Mouse (Mus musculus) heart, embryonic 10.5 days (tissue): ENCODE measurements around the gene Lmnb2. TPM values are rescaled to one million over a fixed set of nuclear protein-coding genes. Genes with fewer than 3 reads are reported as not detected.

Experiments
- DNase-seq: peaks from one replicate; pipeline ENCODE4 v3.0.0-alpha.2; 2017; ENCODE audit warnings: low spot score
- H3K27ac ChIP-seq: fragments of 300-500 bp; sonication (generic); 2 replicates; pipeline ENCODE4 v1.5.1; 2016; ENCODE audit warnings: mild to moderate bottlenecking
- H3K27me3 ChIP-seq: fragments of 300-500 bp; sonication (generic); 2 replicates; pipeline ENCODE4 v1.6.1; 2016; ENCODE audit warnings: mild to moderate bottlenecking; ENCODE audit not compliant: poor library complexity, insufficient read depth, severe bottlenecking
- H3K36me3 ChIP-seq: fragments of 300-500 bp; sonication (generic); 2 replicates; pipeline ENCODE4 v1.6.1; 2016; ENCODE audit warnings: mild to moderate bottlenecking, moderate library complexity
- H3K4me1 ChIP-seq: fragments of 300-500 bp; sonication (generic); 2 replicates; pipeline ENCODE4 v1.6.1; 2016; ENCODE audit warnings: mild to moderate bottlenecking
- H3K4me3 ChIP-seq: fragments of 300-500 bp; sonication (generic); 2 replicates; pipeline ENCODE4 v1.5.1; 2016; ENCODE audit warnings: mild to moderate bottlenecking, moderate library complexity
- H3K9me3 ChIP-seq: fragments of 300-500 bp; sonication (generic); 2 replicates; pipeline ENCODE4 v1.6.1; 2016; ENCODE audit warnings: mild to moderate bottlenecking, moderate library complexity
- WGBS: fragments of 180-500 bp; shearing (Covaris S2); methylation state at CpG from one replicate; pipeline ENCODE4 v1.1.7; 2016; 5-methylcytosine and 5-hydroxymethylcytosine counted together
- polyA plus RNA-seq: library from polyadenylated mRNA; unstranded; fragments of >200 nt; fragmentation: Nextera tagmentation; extraction: Ambion mirVana; gene quantifications from 2 replicates; pipeline ENCODE4 v1.2.1, GENCODE M21; 2016

Lmnb2 gene
- polyA plus RNA-seq, 1 experiment from 2014 or later: 47.3 TPM

DNA sequence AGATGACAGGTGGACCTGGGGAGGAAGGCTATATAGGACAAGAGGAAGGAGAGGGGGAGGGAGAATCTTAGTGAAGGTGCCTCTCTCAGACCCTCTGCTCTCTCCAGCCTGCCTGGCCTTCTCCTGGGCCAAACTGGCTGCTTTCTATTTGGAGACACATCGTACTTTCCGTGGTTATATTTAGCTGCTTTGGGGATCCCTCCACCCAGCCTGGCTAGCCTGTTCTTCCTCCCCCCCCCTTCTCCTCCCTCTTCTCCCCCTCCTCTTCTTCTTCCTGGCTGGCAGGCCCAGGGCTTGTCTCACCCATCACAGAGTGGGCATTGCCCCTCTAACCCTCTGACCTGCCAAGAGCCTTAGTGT, 22.9 kb upstream of the Lmnb2 start:
- Histone ChIP-seq H3K27ac (peak overlapping the region; percentile 91), H3K9me3 (no peaks in the 10 kb centered on the region), H3K27me3 (peaks cover 27% of the 10 kb centered on the region), H3K4me3 (peak overlapping the region; percentile 53), H3K4me1 (peaks cover 81% of the 10 kb centered on the region), H3K36me3 (no peaks in the 10 kb centered on the region)
- no peak for DNase-seq
- 39% methylated on average over 2 of the region's 2 CpGs for WGBS

DNA sequence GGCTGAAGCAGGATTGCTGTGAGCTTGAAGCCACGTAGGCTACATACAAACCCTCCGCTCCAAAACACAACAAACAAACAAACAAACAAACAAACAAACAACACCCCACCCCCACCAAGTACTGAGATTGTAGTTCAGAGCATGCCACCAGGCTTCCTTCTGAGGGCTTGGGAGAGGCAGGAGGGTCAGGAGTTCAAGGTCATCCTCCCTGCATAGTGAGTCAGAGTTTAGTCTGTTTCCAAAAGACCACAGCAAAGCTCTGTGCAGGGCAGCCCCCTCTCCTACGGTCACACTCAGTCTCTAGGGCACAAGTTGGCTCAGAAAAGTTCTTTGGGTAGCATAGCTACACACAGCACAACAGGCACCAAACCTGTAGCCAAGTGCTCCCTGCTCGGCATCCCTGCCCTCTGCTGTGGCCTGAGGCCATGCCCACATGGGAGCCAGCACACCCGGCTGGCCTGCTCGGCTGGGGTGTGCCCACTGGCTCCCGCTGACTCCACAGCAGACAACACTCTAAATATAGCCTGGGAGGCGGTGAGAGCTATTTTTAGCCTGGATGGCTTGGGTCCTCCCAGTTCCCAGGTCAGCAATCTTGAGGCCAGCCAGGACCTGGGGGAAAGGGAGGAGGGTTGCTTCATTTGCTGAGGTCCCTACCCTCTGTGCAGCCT, 22.4 kb upstream of the Lmnb2 start:
- peak; percentile 96 for DNase-seq
- 20% methylated on average over 8 of the region's 8 CpGs for WGBS
- H3K4me1 ChIP-seq: peaks cover 85% of the 10 kb centered on the region
- H3K36me3 ChIP-seq: no peaks in the 10 kb centered on the region
- peak overlapping the region; percentile 53 for H3K4me3 ChIP-seq
- H3K27ac ChIP-seq: peak overlapping the region; percentile 91
- no peaks in the 10 kb centered on the region for H3K9me3 ChIP-seq
- peaks cover 31% of the 10 kb centered on the region for H3K27me3 ChIP-seq

DNA sequence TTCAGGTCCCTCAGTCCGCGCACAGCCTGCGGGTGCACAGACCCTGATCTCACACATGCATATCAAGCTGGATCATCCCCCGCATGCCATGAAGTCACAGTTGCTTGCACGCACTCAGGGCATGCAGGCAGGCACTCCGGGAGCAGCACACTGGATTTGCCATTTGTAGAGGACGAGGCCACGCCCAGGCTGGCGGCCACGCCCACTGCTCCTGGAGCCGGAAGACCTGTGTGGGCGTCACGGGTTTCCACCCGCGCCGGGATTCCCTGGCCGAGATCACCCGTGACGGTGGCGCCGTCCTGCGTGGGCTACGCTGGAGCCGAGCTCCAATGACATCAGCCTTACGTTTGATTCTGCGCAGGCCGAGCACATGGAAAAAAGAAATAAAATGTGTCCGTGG, 21.6 kb upstream of the Lmnb2 start:
- Histone ChIP-seq H3K9me3 (no peaks in the 10 kb centered on the region), H3K36me3 (no peaks in the 10 kb centered on the region), H3K4me1 (peaks cover 90% of the 10 kb centered on the region), H3K27ac (peak overlapping the region; percentile 91), H3K27me3 (peaks cover 37% of the 10 kb centered on the region), H3K4me3 (peak overlapping the region; percentile 53)
- 4% methylated on average over 28 of the region's 28 CpGs for WGBS
- peak; percentile 94 for DNase-seq

DNA sequence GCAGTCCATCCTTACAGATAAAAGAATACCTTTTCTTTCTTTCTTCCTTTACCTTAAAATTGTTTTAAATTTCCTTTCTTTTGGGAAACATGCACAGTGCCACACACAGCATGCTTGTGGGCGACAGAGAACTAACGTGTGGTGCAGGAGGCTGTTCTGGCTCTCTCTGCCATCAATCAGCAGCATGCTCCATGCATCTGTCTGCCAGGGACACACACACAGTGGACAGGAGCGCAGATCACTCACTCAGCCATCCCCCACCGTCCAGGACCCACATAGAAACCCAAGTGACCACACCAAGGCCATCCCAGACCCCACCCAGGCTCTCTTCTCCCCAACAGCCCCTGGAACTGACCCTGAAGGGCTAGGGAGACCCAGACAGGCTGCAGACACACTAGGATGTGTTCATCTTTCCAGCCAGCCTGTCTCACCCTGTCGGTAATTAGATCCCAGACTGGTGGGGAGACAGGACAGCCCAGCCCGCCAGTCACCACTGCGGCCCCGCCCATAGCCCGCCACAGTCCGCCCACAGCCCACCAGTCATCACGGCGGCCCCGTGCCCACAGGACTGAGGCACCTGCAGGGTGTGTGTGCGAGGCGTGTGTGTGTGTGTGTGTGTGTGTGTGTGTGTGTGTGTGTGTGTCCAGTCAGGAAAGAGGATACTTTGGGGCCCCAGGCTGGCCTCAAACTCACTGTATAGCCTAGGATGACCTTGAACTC, 20.9 kb upstream of the Lmnb2 start:
- DNase-seq: peak; percentile 88
- H3K27me3 ChIP-seq: peaks cover 43% of the 10 kb centered on the region
- H3K27ac ChIP-seq: peak overlapping the region; percentile 91

DNA sequence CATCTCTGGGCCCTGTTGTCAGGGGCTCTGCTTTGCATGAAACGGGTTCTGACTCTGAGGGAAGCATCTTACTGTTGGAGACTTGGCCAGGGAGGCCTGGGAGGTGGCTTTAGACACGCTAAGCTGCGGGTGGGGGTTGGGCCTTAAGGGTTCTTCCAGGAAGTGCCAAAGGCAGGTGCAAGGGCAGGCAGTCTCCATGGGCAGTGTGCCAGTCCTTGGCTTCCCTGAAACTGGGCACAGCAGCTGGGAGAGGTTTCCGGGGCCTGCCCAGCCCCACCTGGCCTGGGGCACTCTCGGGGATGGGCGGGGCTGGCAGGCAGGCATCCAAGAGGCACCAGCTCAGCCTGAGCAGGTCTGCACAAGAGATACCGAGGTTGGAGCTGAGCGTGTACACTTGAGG, 19.6 kb upstream of the Lmnb2 start:
- H3K4me3 ChIP-seq: no peak overlapping the region
- peak overlapping the region; percentile 91 for H3K27ac ChIP-seq
- peaks cover 92% of the 10 kb centered on the region for H3K4me1 ChIP-seq
- H3K9me3 ChIP-seq: no peaks in the 10 kb centered on the region
- H3K36me3 ChIP-seq: no peaks in the 10 kb centered on the region
- no peak for DNase-seq
- WGBS: 29% methylated on average over 8 of the region's 8 CpGs
- H3K27me3 ChIP-seq: peaks cover 57% of the 10 kb centered on the region

More for the DNA sequence above, 20.9 kb upstream of the Lmnb2 start:
- WGBS: 10% methylated on average over 15 of the region's 15 CpGs
- no peaks in the 10 kb centered on the region for H3K36me3 ChIP-seq
- peaks cover 92% of the 10 kb centered on the region for H3K4me1 ChIP-seq
- no peaks in the 10 kb centered on the region for H3K9me3 ChIP-seq
- H3K4me3 ChIP-seq: peak overlapping the region; percentile 53

DNA sequence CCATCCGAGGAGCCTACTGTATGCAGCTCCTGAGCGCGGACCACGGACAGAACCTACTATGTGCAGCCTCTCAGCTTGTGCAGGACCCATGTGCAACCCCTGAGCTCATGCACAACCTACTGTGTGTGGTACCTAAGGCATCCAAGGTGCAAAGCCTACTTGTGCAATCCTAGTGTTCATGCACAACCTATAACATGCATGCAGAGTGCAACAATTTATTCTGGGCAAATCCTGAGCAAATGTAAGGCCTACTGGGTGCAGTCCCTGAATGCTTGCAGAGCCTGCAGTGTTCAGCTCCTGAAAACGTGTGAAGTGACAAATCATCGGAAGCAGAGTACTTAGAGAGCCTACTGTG, 18.7 kb upstream of the Lmnb2 start:
- Histone ChIP-seq H3K4me1 (peaks cover 96% of the 10 kb centered on the region), H3K27ac (peak overlapping the region; percentile 91), H3K4me3 (peak overlapping the region; percentile 61), H3K36me3 (no peaks in the 10 kb centered on the region), H3K27me3 (peaks cover 65% of the 10 kb centered on the region), H3K9me3 (no peaks in the 10 kb centered on the region)
- no peak for DNase-seq
- WGBS: 13% methylated on average over 6 of the region's 6 CpGs

DNA sequence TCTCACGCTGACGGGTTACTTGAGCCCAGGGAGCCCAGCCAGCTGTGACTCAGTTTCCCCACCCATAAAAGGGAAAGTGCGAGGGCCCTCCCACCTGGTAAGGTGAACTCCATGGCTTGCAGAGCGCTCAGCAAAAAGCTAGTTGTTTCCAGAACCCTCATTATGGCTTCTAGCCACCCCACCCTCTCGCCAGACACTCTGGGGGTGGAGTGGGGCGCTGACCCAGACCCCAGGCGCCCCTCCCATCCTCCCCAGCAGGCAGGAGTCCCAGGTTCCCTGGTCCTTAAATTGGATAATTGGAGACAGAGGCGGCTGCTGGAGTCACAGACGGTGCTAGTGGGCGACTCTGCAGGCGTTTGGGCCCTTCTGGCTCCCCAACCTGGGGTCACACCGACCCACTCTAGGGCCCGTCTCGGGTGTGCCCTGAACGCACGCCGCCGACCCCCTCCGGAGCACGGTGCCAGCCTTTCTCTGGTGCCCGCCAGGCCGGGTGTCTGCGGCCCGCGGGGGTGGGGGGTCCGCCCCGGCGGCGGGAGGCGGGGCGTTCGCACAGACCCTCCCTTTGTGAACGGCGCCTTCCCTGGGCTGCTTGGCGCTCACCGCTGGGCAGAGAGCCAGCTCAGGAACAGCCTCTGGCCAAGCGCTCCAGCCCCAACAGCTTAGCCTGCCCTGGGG, 18.2 kb upstream of the Lmnb2 start:
- Histone ChIP-seq H3K36me3 (no peaks in the 10 kb centered on the region), H3K9me3 (no peaks in the 10 kb centered on the region), H3K4me1 (peaks cover 96% of the 10 kb centered on the region), H3K4me3 (peak overlapping the region; percentile 61), H3K27ac (peak overlapping the region; percentile 91), H3K27me3 (peaks cover 71% of the 10 kb centered on the region)
- WGBS: 1% methylated on average over 37 of the region's 37 CpGs
- peak; percentile 86 for DNase-seq

DNA sequence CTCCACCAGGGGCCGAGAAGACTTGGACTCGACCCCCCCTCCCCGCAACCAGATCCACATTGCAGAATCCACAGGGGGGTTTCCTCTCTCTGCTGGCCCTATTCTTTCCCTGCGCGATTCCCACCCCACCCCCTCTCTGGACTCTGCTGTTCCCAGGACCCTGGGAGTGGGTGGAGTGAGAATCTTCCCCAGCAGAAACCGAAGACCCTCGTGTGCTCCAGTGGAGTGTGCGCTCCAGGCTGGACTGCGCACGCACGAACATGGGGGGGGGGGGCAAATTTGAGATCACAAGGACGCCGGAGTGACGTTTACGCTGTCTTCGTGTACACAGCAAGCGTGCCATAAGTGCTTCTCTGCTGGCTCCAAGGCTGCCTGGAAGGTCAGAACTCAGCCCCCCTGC, 17.7 kb upstream of the Lmnb2 start:
- WGBS: 8% methylated on average over 17 of the region's 17 CpGs
- Histone ChIP-seq H3K27ac (peak overlapping the region; percentile 91), H3K9me3 (no peaks in the 10 kb centered on the region), H3K27me3 (peaks cover 76% of the 10 kb centered on the region), H3K4me3 (peak overlapping the region; percentile 61), H3K4me1 (peaks cover 96% of the 10 kb centered on the region), H3K36me3 (no peaks in the 10 kb centered on the region)
- DNase-seq: no peak

DNA sequence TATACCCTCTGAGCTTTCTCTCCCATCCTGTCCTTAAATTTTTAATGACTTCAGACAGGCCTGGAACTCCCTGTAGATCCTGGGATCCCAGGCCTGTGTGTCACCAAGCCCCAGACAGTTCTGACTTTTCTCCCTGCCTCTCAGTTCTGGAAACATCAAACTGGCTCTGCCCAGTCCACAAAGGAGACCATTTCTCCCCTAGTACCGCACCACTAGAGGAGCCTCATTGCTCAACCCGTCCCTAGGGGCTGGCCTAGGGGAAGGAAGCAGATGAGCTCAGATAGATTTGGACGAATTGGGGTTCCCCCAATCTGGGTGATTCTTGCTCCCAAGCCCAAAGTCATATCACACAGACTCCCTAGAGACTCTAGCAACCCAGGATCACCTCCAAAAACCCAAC, 17.2 kb upstream of the Lmnb2 start:
- Histone ChIP-seq H3K4me3 (peak overlapping the region; percentile 61; the same call in 1 of the 2 replicates), H3K27me3 (peaks cover 80% of the 10 kb centered on the region), H3K36me3 (no peaks in the 10 kb centered on the region), H3K4me1 (peaks cover 96% of the 10 kb centered on the region), H3K27ac (peak overlapping the region; percentile 91), H3K9me3 (no peaks in the 10 kb centered on the region)
- no peak for DNase-seq
- 17% methylated on average over 3 of the region's 3 CpGs for WGBS

DNA sequence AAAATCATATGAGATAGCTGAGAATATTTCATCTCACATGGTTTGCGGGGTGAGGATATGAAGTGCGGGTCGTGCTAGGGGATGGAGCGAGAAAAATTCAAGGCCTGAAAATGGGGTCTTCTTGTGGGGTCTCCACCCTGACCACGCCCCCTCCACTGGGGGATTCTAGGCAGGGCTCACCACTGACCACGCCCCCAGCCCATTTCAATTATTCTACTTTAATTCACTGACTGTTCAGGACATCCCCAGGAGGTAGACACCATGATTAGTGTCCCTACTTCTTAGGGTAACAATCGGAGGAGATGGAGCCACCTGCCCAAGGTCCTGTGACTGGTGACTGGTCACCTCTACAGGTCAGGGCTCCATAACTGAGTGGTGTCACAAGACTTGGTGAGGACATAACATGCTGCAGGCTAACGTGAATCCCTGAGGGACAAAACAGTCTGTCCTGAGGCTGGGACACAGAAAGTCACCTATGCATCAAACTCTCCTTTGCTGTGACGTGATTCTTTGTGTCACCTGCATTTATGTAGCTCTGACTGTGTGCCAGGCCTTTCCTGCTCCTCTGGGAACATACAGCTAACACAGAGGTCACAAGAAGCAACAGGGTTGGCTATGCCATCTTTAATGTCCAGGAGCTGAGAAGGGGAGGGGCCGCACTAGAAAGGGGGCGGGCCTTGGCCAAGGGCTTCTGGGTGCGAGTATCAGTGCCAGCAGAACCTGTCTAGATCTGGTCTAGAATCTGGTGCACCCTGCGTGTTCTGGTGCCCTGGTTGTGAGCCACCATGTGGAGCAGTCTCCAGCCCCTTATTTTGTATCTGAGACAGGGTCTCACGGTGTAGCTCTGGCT, 16.3 kb upstream of the Lmnb2 start:
- DNase-seq: no peak
- Histone ChIP-seq H3K9me3 (no peaks in the 10 kb centered on the region), H3K36me3 (no peaks in the 10 kb centered on the region), H3K27me3 (peaks cover 80% of the 10 kb centered on the region), H3K4me1 (peaks cover 93% of the 10 kb centered on the region), H3K27ac (0 out of 2 replicates have a peak overlapping the region, but pooled peaks have one; percentile 31), H3K4me3 (no peak overlapping the region)
- 50% methylated on average over 14 of the region's 14 CpGs for WGBS

DNA sequence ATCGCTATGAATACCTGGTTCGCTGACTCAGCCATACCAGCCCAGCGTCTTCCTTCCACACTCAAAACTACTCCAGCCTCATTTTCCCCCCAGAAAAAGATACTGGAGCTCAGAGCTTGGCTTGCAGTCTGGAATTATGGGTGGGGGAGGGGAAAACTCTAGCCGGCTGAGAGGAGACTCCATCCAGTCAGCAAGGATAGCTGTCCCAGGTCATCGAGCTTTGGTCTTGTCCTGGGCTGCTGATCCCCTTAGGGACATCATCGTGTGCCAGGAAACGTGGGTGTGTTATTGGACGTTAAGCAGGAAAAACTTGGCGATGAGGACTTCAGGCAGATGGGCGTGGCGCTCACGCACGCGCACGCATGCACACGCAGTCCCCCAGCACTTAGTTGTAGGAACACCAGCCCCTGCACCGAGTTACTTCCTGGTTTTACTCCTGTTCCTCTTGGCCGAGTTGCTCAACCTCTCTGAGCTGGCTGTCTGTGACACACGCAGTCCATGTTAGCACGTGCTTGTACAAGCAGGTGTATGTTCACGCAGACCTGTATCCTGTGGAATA, 15.5 kb upstream of the Lmnb2 start:
- DNase-seq: no peak
- Histone ChIP-seq H3K9me3 (no peaks in the 10 kb centered on the region), H3K36me3 (no peaks in the 10 kb centered on the region), H3K4me3 (peak overlapping the region; percentile 74), H3K4me1 (peaks cover 93% of the 10 kb centered on the region), H3K27ac (peak overlapping the region; percentile 84), H3K27me3 (peaks cover 79% of the 10 kb centered on the region)
- 4% methylated on average over 21 of the region's 21 CpGs for WGBS

DNA sequence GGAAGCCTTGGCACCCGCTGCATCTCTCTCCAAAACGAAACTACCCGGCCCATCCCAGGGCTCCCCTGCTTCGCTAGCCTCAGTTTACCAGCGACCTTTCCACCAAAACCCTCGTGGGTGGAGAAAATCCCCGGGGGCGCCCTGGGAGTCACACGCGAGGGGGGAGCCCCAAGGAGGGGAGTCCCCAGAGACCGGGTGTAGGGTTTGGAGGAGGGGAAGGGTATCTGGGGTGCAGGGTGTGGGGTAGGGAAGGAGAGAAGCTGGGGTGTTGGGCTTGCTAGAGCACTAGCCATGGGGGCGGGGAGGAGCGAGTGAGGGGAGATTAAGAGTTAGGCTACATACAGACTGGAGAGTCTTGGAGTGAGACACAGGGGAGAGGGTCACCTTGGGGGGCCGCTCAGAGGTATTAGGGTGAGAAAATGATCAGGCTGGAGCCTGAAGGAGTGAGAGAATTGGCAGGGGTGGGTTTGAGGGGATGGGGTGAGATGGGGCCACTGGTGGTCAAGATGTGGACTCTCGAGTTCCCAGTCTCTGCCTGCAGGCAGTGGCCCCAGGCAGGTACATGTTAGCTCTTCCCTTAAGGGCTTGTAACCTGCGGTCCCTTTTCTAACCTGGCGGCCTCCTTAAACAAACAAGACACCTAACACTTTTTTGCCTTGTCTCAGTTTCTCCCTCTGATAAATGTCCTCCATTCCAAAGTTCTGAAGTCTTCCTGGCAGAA, 14.8 kb upstream of the Lmnb2 start:
- no peaks in the 10 kb centered on the region for H3K9me3 ChIP-seq
- peak overlapping the region; percentile 84 for H3K27ac ChIP-seq
- no peaks in the 10 kb centered on the region for H3K36me3 ChIP-seq
- peaks cover 87% of the 10 kb centered on the region for H3K4me1 ChIP-seq
- DNase-seq: no peak
- H3K4me3 ChIP-seq: peak overlapping the region; percentile 74
- 1% methylated on average over 17 of the region's 17 CpGs for WGBS
- peaks cover 72% of the 10 kb centered on the region for H3K27me3 ChIP-seq
